Mouse (Mus musculus): Measurements from ENCODE around the gene Dgki. TPM values are rescaled to one million over a fixed set of nuclear protein-coding genes. Genes with fewer than 3 reads are reported as not detected.

The Dgki gene
- polyA plus RNA-seq, 1 experiment from 2014 or later = 0.97 TPM

DNA sequence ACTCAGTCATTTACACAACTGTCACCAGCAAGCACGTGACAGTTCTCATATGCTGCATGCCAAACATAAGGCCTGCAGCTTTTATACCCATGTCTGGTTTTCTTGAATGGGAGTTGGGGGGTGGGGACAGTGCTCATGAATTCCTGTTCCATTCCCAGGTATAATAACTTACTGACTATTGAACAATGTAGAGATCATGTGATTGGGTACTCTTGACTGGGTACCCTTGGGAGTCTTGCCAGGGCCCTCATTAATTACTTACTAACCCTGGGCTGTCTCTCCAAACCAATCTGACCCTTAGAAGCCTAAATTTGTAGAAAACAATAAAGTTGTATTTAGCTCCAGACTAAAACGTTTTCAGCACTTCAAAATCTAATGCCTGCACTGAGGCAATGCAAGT lies 246.6 kb downstream of the Dgki start:
- Histone ChIP-seq H3K4me1 (ENCODE audit: control insufficient read depth, insufficient read depth, low read length) (no peaks in the 10 kb centered on the region), H3K4me3 (ENCODE audit: low read depth, low read length) (no peak overlapping the region), H3K27ac (replicated peaks; ENCODE audit: low read depth, low read length) (no peak overlapping the region), H3K36me3 (ENCODE audit: control insufficient read depth, insufficient read depth, low read length) (no peaks in the 10 kb centered on the region), H3K27me3 (ENCODE audit: control insufficient read depth, insufficient read depth, low read length) (no peaks in the 10 kb centered on the region), H3K9me3 (ENCODE audit: control insufficient read depth, low read length) (no peaks in the 10 kb centered on the region), H3K9ac (ENCODE audit: low read length) (no peak overlapping the region), H3K4me2 (ENCODE audit: low read depth, severe bottlenecking) (no peak overlapping the region)
- no peak for DNase-seq (ENCODE audit: low spot score)
- 65% methylated on average over 2 of the region's 2 CpGs for WGBS
- ATAC-seq (ENCODE audit: insufficient number of reproducible peaks, low FRiP score, low TSS enrichment, low read depth) = no peak

DNA sequence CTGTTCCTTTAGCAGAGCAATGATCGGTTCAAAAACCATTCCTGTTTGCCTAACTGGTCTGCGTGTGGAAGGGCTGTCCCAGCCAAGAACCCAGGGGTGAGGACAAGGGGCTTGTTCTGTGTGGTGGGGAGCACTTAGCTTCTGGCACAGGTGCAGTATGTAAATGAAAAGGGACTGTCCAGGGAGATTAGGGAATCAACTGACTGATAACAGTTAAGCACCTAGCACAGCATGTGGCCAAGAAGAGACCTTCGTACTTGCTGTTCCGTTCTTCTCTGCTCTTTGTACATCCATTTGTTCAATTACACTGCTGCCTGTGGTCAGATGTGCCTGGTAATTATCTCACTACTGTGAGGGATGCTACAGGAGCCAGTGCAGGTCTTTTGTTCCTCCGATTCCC lies 248.3 kb downstream of the Dgki start:
- no peak overlapping the region for H3K4me2 ChIP-seq (ENCODE audit: low read depth, severe bottlenecking)
- H3K4me1 ChIP-seq (ENCODE audit: control insufficient read depth, insufficient read depth, low read length) = no peaks in the 10 kb centered on the region
- no peak for ATAC-seq (ENCODE audit: insufficient number of reproducible peaks, low FRiP score, low TSS enrichment, low read depth)
- H3K4me3 ChIP-seq (ENCODE audit: low read depth, low read length) = no peak overlapping the region
- WGBS = 69% methylated on average over 5 of the region's 5 CpGs
- no peak for DNase-seq (ENCODE audit: low spot score)
- no peaks in the 10 kb centered on the region for H3K9me3 ChIP-seq (ENCODE audit: control insufficient read depth, low read length)
- no peak overlapping the region for H3K27ac ChIP-seq (replicated peaks; ENCODE audit: low read depth, low read length)
- no peaks in the 10 kb centered on the region for H3K36me3 ChIP-seq (ENCODE audit: control insufficient read depth, insufficient read depth, low read length)
- no peak overlapping the region for H3K9ac ChIP-seq (ENCODE audit: low read length)
- H3K27me3 ChIP-seq (ENCODE audit: control insufficient read depth, insufficient read depth, low read length) = no peaks in the 10 kb centered on the region

GRCm38 (mm10) chr6:37051150-37051549 lies 248.8 kb downstream of the Dgki start:
- Histone ChIP-seq H3K4me2 (ENCODE audit: low read depth, severe bottlenecking) (no peak overlapping the region), H3K27me3 (ENCODE audit: control insufficient read depth, insufficient read depth, low read length) (no peaks in the 10 kb centered on the region), H3K36me3 (ENCODE audit: control insufficient read depth, insufficient read depth, low read length) (no peaks in the 10 kb centered on the region), H3K27ac (replicated peaks; ENCODE audit: low read depth, low read length) (no peak overlapping the region), H3K4me3 (ENCODE audit: low read depth, low read length) (no peak overlapping the region), H3K4me1 (ENCODE audit: control insufficient read depth, insufficient read depth, low read length) (no peaks in the 10 kb centered on the region), H3K9ac (ENCODE audit: low read length) (no peak overlapping the region), H3K9me3 (ENCODE audit: control insufficient read depth, low read length) (no peaks in the 10 kb centered on the region)
- DNase-seq (ENCODE audit: low spot score) (no peak), ATAC-seq (ENCODE audit: insufficient number of reproducible peaks, low FRiP score, low TSS enrichment, low read depth) (no peak)
- 94% methylated on average over 1 of the region's 1 CpGs for WGBS

DNA sequence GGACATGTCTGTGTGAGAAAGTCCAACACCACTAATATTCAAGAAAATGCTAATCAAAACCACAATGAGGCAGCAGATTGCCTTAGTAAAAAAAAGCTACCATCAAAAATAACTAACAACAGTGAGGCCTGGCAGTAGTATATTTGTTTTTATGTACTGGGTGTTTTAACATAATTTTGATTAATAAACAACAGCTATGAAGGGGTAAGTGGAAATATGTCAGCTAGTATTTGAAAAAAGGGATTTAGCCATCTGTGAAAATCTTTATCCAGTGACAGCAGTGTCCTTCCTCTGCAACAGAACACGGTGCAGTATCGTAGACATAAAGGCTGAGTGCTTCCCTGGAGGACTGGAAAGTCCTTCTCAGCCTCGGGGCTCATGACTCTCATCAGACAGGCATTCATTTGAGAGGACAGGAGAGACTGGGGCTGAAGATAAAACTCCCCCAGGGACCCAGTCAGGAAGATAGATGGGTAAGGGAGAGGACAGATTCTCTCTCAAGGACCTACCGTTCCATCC lies 252.3 kb downstream of the Dgki start:
- Histone ChIP-seq H3K4me2 (ENCODE audit: low read depth, severe bottlenecking) (no peak overlapping the region), H3K27me3 (ENCODE audit: control insufficient read depth, insufficient read depth, low read length) (no peaks in the 10 kb centered on the region), H3K27ac (replicated peaks; ENCODE audit: low read depth, low read length) (no peak overlapping the region), H3K36me3 (ENCODE audit: control insufficient read depth, insufficient read depth, low read length) (no peaks in the 10 kb centered on the region), H3K9ac (ENCODE audit: low read length) (no peak overlapping the region), H3K4me3 (ENCODE audit: low read depth, low read length) (no peak overlapping the region), H3K4me1 (ENCODE audit: control insufficient read depth, insufficient read depth, low read length) (no peaks in the 10 kb centered on the region), H3K9me3 (ENCODE audit: control insufficient read depth, low read length) (no peaks in the 10 kb centered on the region)
- 79% methylated on average over 4 of the region's 4 CpGs for WGBS
- DNase-seq (ENCODE audit: low spot score) (no peak), ATAC-seq (ENCODE audit: insufficient number of reproducible peaks, low FRiP score, low TSS enrichment, low read depth) (no peak)

GRCm38 (mm10) chr6:37046152-37046788 lies 253.7 kb downstream of the Dgki start:
- DNase-seq (ENCODE audit: low spot score) (peak; percentile 73), ATAC-seq (ENCODE audit: insufficient number of reproducible peaks, low FRiP score, low TSS enrichment, low read depth) (no peak)
- 39% methylated on average over 4 of the region's 4 CpGs for WGBS

DNA sequence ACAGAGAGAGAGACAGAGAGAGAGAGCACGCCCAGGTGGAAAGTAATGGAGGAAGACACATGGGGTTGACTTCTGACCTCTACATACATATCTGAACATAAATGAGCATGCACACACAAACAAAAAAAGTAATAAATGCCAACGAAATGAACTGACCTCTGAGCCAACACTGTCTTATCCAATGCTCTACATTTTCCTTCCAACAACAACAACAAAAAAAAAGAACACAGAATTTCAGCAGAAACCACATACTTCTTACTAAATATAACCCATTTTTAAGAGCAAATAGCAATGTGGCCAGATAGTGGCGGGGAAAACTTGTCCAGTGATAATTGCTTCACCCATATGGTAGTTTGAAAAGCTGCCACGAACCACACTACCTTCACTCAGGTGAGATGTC lies 255.2 kb downstream of the Dgki start:
- no peak overlapping the region for H3K4me3 ChIP-seq (ENCODE audit: low read depth, low read length)
- ATAC-seq (ENCODE audit: insufficient number of reproducible peaks, low FRiP score, low TSS enrichment, low read depth) = no peak
- no peaks in the 10 kb centered on the region for H3K27me3 ChIP-seq (ENCODE audit: control insufficient read depth, insufficient read depth, low read length)
- no peaks in the 10 kb centered on the region for H3K4me1 ChIP-seq (ENCODE audit: control insufficient read depth, insufficient read depth, low read length)
- no peaks in the 10 kb centered on the region for H3K36me3 ChIP-seq (ENCODE audit: control insufficient read depth, insufficient read depth, low read length)
- WGBS = 82% methylated on average over 4 of the region's 4 CpGs
- no peak overlapping the region for H3K9ac ChIP-seq (ENCODE audit: low read length)
- DNase-seq (ENCODE audit: low spot score) = no peak
- no peak overlapping the region for H3K4me2 ChIP-seq (ENCODE audit: low read depth, severe bottlenecking)
- no peaks in the 10 kb centered on the region for H3K9me3 ChIP-seq (ENCODE audit: control insufficient read depth, low read length)
- H3K27ac ChIP-seq (replicated peaks; ENCODE audit: low read depth, low read length) = no peak overlapping the region

More at GRCm38 (mm10) chr6:37046152-37046788, 253.7 kb downstream of the Dgki start:
- Histone ChIP-seq H3K27ac (replicated peaks; ENCODE audit: low read depth, low read length) (no peak overlapping the region), H3K4me3 (ENCODE audit: low read depth, low read length) (no peak overlapping the region), H3K36me3 (ENCODE audit: control insufficient read depth, insufficient read depth, low read length) (no peaks in the 10 kb centered on the region), H3K9me3 (ENCODE audit: control insufficient read depth, low read length) (no peaks in the 10 kb centered on the region), H3K4me2 (ENCODE audit: low read depth, severe bottlenecking) (no peak overlapping the region), H3K4me1 (ENCODE audit: control insufficient read depth, insufficient read depth, low read length) (no peaks in the 10 kb centered on the region), H3K27me3 (ENCODE audit: control insufficient read depth, insufficient read depth, low read length) (no peaks in the 10 kb centered on the region), H3K9ac (ENCODE audit: low read length) (no peak overlapping the region)

GRCm38 (mm10) chr6:37038444-37038843 lies 261.5 kb downstream of the Dgki start:
- no peak for ATAC-seq (ENCODE audit: insufficient number of reproducible peaks, low FRiP score, low TSS enrichment, low read depth)
- Histone ChIP-seq H3K9ac (ENCODE audit: low read length) (no peak overlapping the region), H3K36me3 (ENCODE audit: control insufficient read depth, insufficient read depth, low read length) (no peaks in the 10 kb centered on the region), H3K4me2 (ENCODE audit: low read depth, severe bottlenecking) (no peak overlapping the region), H3K9me3 (ENCODE audit: control insufficient read depth, low read length) (no peaks in the 10 kb centered on the region), H3K4me3 (ENCODE audit: low read depth, low read length) (no peak overlapping the region), H3K27me3 (ENCODE audit: control insufficient read depth, insufficient read depth, low read length) (no peaks in the 10 kb centered on the region), H3K27ac (replicated peaks; ENCODE audit: low read depth, low read length) (no peak overlapping the region), H3K4me1 (ENCODE audit: control insufficient read depth, insufficient read depth, low read length) (no peaks in the 10 kb centered on the region)
- 60% methylated on average over 8 of the region's 8 CpGs for WGBS
- no peak for DNase-seq (ENCODE audit: low spot score)

- H3K9ac ChIP-seq (ENCODE audit: low read length) = no peak overlapping the region
- WGBS = 77% methylated on average over 11 of the region's 11 CpGs
- no peaks in the 10 kb centered on the region for H3K27me3 ChIP-seq (ENCODE audit: control insufficient read depth, insufficient read depth, low read length)
- no peaks in the 10 kb centered on the region for H3K4me1 ChIP-seq (ENCODE audit: control insufficient read depth, insufficient read depth, low read length)
- H3K36me3 ChIP-seq (ENCODE audit: control insufficient read depth, insufficient read depth, low read length) = no peaks in the 10 kb centered on the region
- H3K9me3 ChIP-seq (ENCODE audit: control insufficient read depth, low read length) = no peaks in the 10 kb centered on the region
- no peak overlapping the region for H3K27ac ChIP-seq (replicated peaks; ENCODE audit: low read depth, low read length)
- no peak overlapping the region for H3K4me2 ChIP-seq (ENCODE audit: low read depth, severe bottlenecking)
- ATAC-seq (ENCODE audit: insufficient number of reproducible peaks, low FRiP score, low TSS enrichment, low read depth) (no peak), DNase-seq (ENCODE audit: low spot score) (peak; percentile 71)
- H3K4me3 ChIP-seq (ENCODE audit: low read depth, low read length) = no peak overlapping the region
Measured at GRCm38 (mm10) chr6:37037115-37037908, 262.7 kb downstream of the Dgki start.

Measured in limb, embryonic 11.5 days (tissue).